Mouse (Mus musculus) adrenal gland, postnatal 14 days (tissue): ENCODE measurements around the gene Xpnpep2. TPM values are rescaled to one million over a fixed set of nuclear protein-coding genes. Genes with fewer than 3 reads are reported as not detected.

Source experiments
- DNase-seq: peaks from one replicate; pipeline ENCODE4 v3.0.0; 2021; ENCODE audit warnings: mixed read lengths
- total RNA-seq: library from RNA; stranded (reverse); gene quantifications from 2 replicates; pipeline ENCODE4 v1.2.3, GENCODE M21; 2021

The Xpnpep2 gene
- total RNA-seq, 1 experiment from 2014 or later = 1.1 TPM

DNA sequence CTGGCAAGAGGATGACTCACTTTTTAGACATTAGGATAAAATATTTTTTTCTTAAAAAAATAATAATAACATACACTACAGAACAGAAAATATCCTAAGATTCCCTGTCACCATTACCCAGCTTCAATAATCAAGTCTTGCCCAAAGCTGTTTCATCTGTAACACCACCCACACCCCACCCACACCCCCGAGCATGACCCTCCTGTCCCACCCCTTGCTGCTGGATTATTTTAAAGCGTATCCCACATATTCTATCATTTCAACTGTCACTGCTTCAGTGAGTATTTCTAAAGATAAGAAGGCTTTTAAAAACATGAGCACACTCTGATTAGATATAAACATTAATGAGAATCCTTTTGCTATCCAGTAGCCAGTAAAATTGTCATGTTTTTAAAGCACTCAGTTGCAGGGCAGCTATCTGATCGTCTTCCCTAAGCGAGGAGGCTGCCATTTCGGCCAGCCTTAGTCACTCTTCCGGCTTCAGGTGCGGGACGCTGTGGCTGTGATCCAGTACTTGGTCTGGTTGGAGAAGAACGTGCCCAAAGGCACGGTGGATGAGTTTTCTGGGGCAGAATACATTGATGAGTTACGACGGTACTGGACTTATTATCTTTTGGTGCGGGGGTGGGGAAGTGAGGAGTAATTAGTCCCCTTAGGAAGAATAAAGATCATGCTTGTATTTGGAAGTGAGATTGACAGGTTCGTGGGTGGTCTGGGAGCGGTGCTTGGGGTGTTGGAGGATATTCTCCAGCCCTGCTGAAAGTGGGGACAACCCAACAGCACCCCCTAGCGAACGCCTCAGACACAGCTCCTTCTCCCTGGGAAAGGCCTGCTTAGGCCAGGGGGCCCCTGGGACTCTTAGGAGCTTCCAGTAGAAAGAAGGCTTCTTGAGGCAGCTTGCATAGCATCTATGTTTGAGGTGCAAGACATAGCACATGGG, 15.9 kb downstream of the Xpnpep2 start:
- DNase-seq = peak; percentile 79

DNA sequence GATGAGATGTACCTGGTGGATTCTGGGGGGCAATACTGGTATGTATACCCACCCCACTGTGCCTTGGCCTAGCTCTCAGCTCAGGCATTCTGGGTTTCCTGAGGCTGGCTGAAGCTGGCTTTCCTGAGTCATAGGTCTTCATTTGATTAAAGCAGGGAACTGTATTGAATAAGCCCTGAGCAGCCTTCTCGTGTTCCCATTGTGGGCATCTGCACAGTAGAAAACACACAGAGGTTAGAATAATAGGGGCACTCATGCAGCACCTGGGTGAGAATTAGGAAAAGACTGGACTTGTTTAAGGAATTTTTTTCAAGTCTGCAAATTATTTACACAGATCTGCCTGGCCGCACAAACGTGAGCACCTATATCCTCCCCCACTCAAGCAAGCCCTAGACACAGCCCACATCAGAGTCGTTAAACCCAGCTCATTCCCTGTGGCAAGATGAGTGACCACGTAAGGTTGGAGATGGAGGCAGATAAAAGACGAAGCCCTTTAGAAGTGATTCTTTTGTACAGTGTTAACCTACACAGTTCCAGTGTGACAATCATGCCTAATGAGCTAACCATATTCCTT, 18.5 kb downstream of the Xpnpep2 start:
- DNase-seq = no peak

DNA sequence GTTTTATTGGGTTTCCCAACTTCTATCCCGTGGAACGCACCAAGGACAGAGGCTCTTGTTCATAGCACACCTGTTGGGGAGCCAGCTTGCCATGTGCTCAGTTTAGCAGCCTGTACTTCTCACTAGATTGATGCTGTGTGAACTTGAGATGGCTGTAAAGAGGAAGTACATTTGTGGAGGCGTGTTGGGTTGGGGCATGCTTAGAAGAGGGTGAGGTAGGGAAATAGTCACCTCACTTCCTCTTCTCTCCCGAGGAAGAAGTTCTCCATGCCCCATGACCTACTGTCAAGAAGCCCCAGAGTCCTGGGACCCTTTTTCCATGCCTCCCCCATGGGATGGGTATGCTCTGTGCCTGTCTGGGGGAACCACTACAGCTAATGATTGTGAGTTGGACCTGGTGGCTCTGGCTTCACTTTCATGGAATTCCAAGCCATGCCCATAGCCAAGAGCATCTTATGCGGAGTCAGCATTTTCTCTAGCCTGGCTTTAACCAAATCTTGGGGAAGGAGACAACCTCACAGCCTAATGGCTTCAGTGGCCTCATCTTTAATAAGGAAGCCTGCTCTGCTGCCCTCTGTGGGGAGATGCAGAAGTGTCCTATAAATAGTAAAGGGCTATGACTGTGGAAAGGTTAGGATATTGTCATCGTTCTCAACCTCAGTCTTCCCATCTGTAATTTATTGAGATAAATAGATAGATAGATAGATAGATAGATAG, 19.1 kb downstream of the Xpnpep2 start:
- DNase-seq = no peak

- no peak for DNase-seq
Measured at GRCm38 (mm10) chrX:48129167-48129566, 20.6 kb downstream of the Xpnpep2 start.

DNA sequence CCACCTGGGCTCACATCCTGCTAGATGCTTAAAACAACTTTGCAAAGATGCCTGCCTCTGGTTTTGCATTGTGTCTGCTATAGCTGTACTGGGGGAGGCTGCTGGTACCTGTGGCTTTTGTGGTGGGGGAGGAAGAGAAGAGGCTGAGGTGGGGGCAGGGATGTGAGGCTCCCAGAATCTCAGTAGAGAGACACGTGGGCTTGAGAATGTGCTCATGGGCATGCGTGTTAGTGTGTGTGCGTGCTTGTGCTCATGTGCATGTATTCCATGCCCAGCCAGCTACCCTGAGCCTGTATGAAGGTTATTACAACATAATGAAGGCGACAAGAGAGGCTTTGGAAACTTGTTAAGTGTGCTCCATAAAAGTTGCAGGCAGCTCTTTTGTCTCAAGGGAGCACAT, 28.4 kb downstream of the Xpnpep2 start:
- no peak for DNase-seq

DNA sequence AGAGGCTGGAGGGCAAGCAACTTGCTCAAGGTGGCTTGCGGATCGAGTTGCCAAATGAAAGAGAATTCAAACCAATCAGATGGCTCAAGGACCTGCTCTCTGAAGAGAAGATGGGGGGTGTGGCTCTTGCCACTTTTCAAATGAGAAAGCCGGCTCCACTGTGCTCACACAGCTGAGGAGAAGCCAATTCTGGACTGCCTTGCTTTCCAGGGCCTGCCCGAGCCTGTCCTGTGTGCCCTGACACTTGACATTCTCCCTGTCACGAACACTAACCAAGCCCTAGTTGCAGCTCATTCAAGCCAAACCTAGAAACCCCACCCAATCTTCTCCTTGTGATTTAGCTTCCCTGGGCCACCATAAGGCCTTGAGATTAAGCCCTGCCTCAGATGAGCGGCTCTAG, 29.5 kb downstream of the Xpnpep2 start:
- DNase-seq = no peak

DNA sequence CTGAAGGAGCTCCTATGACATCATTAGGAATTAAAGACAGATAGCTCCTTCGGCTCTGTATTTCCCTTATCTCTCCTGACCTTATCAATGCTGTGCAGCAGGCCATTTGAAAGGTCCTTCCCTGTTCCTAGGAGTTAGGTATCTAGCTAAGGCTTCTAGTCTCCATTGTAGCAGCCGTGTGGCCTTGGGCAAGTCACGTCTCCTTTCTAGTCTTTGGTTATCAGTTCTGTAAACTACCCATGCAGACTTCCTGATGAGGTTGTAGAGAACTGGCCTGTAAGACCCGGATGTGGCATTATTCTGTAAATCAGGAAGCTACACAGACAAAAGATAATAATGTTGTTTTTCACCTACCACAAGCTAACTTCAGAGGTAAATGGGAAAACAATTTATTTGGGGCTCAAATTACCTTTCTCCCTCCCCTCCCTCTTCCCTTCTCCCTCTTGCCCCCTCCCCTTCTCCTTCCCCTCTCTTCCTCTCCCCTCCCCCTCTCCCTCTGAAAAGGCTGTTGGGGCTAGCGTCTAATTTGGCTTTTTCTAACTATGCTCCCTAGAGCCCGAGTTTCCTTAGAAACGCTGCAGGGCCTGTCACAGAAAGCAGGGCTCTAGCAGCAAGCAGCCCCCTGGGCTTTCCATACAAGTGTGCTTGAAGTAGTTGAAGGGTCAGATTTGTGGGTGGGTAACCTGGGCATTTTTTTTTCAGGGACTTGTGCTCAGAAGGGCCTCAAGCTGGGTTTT, 30.2 kb downstream of the Xpnpep2 start:
- DNase-seq = no peak

DNA sequence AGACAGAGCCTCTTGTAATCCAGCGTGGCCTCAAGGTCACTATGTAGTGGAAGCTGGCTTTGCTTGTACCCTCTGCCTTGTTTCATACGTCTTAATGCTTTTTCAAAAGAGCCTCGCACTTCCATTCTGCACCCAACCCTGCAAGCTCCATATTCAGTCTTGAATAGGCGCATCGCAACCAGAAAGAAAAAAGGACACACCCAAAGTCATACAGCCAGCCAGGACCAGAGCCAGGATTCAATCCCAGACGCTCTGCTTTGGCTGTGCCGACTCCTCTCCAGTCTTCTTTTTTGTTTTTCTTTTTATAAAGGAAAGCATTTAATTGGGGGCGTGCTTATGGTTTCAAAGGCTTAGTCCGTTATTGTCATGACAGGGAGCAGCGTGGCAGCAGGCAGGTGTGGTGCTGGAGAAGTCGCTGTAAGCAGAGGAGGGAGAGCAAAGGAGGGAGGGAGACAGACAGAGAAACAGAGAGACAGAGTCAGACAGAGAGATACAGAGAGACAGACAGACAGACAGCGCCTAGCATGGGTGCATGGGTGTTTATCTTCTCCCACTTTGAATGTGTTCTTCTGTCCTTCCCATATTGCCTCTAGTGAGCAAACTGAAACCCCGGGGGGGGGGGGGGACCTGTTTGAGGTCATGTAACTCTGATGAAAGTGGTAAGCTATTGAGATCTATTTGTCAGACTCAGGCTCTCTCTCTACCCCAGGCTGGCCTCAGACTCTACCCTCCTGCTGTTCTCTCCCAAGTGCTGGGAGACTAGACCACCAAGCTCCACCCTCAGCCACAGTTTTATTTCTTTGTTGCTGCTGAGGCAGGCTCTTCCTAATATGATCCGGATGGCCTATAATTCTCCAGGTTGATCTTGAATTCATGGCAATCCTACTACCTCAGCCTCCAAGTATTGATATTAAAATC, 31.1 kb downstream of the Xpnpep2 start:
- DNase-seq = no peak

- no peak for DNase-seq
Measured at GRCm38 (mm10) chrX:48140286-48140877, 31.9 kb downstream of the Xpnpep2 start.

DNA sequence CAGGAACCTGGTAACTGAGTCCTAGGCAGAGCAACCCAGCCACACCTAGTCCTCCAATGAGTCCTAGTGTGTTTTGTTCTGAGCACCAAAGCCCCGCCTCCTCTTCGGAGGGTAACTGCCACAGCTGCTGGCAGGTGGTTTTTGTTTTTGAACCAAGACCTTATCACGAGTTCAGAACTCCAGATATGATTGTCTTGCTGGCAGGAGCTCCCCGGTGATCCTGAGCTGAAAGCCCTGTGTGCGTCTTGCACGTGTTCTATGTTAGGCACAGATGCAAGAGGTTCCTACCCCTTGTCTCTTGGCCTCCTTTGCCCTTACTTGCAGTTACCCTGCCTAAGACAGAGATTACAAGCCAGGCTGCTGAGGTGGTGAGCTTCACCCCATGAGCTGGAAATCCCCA, 33.0 kb downstream of the Xpnpep2 start:
- DNase-seq = no peak

DNA sequence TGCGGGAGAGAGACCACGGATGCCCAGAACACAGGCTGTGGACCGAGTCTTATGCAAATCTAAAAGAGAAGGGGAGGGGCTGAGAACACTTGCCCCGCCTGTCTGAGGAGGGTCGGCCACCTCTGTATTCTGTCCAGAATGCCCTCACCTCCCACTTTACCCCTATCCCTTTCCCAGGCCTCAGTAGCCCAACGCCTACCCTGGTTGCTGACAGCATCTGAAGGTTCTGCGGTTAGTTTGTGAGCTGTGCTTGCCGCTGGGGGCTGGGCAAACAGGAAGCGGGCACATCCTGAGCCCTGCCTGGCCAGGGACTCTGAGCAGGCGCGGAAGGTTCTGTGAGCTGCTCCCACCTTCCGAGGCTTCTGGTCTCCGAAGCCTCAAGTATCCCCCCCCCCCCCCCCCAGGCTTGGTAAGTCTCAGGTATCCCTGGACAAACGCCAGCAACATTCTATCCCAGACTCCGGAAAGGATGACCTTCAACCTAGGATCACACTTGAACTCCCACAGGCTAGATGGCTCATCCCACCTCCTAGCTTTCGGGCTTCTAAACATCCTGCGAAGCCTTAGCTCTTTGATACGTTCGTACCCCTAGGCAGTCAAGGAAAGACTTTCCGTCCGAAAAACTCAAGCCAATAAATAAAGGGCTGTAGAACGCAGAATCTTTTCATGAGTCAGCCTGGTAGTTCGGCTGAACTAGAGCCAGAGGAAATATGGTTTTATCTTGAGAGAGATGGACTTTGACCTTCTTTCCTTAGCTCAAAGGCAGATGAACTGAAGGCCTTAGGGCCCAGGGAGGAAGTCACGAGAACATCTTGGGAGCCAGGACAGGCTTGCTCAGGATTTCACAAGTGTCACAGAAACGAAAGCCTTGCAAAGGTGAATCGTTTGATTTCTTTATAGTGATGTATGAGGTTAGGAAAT, 35.1 kb downstream of the Xpnpep2 start:
- DNase-seq = peak; percentile 46

DNA sequence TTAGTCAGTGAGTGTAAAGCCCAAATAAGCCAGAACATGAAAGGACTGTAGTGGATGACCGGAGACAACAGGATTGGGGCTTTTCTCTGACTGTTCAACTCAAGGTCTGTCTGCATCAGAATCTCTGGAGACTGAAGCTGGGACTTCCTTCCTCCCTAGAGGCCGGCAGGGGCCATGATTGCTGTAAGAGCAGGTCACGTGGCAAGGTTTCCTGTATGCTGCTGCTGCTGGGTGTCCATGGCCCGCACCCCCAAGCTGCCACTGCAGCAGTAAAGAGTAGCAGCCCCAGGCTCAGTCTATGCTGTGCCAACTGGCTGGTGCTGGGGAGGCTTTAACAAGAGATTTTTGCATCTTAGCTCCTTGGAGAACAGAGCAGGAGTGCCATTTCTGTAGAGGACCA, 37.7 kb downstream of the Xpnpep2 start, which contains the start of gene Sash3:
Gene Sash3, plus strand, starts transcription at position 175 of the 400 bp plus-strand sequence.
- peak; percentile 45 for DNase-seq

GRCm38 (mm10) chrX:48147226-48147625, 38.7 kb downstream of the Xpnpep2 start:
- DNase-seq = no peak

- no peak for DNase-seq
Measured at GRCm38 (mm10) chrX:48147741-48148186, 39.2 kb downstream of the Xpnpep2 start.

- DNase-seq = no peak
Measured at GRCm38 (mm10) chrX:48152106-48152505, 43.6 kb downstream of the Xpnpep2 start.

GRCm38 (mm10) chrX:48153414-48153813, 44.9 kb downstream of the Xpnpep2 start:
- no peak for DNase-seq

GRCm38 (mm10) chrX:48153949-48154348, 45.4 kb downstream of the Xpnpep2 start:
- no peak for DNase-seq

DNA sequence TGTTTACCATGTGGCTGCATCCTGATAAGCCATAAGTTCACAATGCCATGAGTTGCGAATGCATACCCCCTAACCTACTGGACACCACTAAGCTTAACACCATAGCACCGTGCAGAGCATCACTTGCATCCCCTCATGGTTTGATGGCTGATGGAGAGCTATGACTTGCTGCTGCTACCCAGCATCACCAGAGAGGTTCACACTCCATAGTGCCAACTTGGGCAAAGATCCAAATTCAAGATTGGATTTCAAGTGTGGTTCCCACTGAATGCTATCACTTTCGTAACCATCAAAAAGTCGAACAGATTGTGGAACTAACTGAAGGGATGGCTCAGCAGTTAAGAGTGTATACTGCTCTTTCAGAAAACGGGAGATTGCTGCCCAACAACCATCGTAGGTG, 47.0 kb downstream of the Xpnpep2 start:
- DNase-seq = no peak

DNA sequence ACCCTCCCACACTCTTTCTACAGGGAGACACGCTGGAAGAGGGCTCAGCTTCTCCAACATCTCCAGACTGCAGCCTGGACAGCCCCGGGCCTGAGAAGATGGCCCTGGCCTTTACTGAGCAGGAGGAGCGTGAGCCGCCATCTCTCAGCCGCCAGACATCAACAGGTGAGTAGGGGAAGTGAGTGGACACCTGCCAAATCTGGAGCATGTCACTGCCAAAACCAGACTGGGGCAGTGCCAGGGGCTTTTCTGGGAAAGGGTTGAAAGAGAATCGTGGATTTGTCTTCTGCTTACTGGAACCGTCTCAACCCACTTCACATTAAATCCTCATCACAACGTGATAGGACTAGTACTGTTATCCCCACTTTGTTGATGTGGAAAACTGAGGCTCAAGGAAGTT, 48.9 kb downstream of the Xpnpep2 start:
- no peak for DNase-seq
